Mouse (Mus musculus) liver, adult 2 months (tissue): ENCODE data around the gene Rho. TPM values are rescaled to one million over a fixed set of nuclear protein-coding genes. Genes with fewer than 3 reads are reported as not detected.

Experiments
- DNase-seq: peaks from one replicate; pipeline ENCODE4 v3.0.0-alpha.2; 2011; ENCODE audit warnings: low read depth, low spot score; ENCODE audit errors: extremely low read depth
- H3K27ac ChIP-seq: fragments of 200-500 bp; replicated peaks from 2 replicates; pipeline ENCODE4 v1.5.1; 2012; ENCODE audit warnings: low read depth, mild to moderate bottlenecking, control low read depth, inconsistent platforms, low read length; ENCODE audit not compliant: insufficient read depth
- H3K27me3 ChIP-seq: fragments of 200-500 bp; 2 replicates; pipeline ENCODE4 v1.6.1; 2012; ENCODE audit warnings: mild to moderate bottlenecking, moderate library complexity, low read length, inconsistent platforms; ENCODE audit not compliant: control insufficient read depth, insufficient read depth
- H3K36me3 ChIP-seq: fragments of 200-500 bp; 2 replicates; pipeline ENCODE4 v1.6.1; 2012; ENCODE audit warnings: low read length, inconsistent platforms; ENCODE audit not compliant: control insufficient read depth, insufficient read depth
- H3K4me1 ChIP-seq: fragments of 200-500 bp; 2 replicates; pipeline ENCODE4 v1.6.1; 2011; ENCODE audit warnings: low read length; ENCODE audit not compliant: control insufficient read depth, insufficient read depth
- H3K4me3 ChIP-seq: fragments of 200-500 bp; 2 replicates; pipeline ENCODE4 v1.5.1; 2011; ENCODE audit warnings: low read depth, mild to moderate bottlenecking, control low read depth, low read length, moderate library complexity; ENCODE audit not compliant: insufficient read depth
- H3K79me2 ChIP-seq: fragments of 200-500 bp; 2 replicates; pipeline ENCODE4 v1.6.1; 2012; ENCODE audit warnings: inconsistent platforms, mild to moderate bottlenecking, low read length, moderate library complexity; ENCODE audit not compliant: control insufficient read depth, insufficient read depth
- H3K9ac ChIP-seq: fragments of 200-500 bp; 2 replicates; pipeline ENCODE4 v1.6.1; 2012; ENCODE audit warnings: low read depth, mild to moderate bottlenecking, control low read depth, inconsistent platforms, low read length
- CTCF ChIP-seq: fragments of 200-500 bp; IDR thresholded peaks from 2 replicates; pipeline ENCODE4 v1.5.1; 2011; ENCODE audit warnings: low read depth, low read length, control low read depth
- POLR2A ChIP-seq: fragments of 200-500 bp; IDR thresholded peaks from 2 replicates; pipeline ENCODE4 v1.6.1; 2011; ENCODE audit warnings: low read length, control low read depth; ENCODE audit not compliant: insufficient read depth; ENCODE audit errors: extremely low read depth
- WGBS: fragments of 180-500 bp; shearing (Covaris S2); methylation state at CpG from one replicate; pipeline ENCODE4 v1.1.7; 2018; 5-methylcytosine and 5-hydroxymethylcytosine counted together
- polyA plus RNA-seq: library from polyadenylated mRNA; depleted of rRNA; stranded (reverse); fragments of >200 nt; gene quantifications from 2 replicates; pipeline ENCODE4 v1.2.3, GENCODE M21; 2012
- total RNA-seq: library from RNA; depleted of rRNA; stranded (reverse); fragments of >200 nt; gene quantifications from 2 replicates; pipeline ENCODE4 v1.2.3, GENCODE M21; 2014

The Rho gene
- total and polyA plus RNA-seq, 2 experiments = 0.04 TPM; not detected in 1

GRCm38 (mm10) chr6:115909052-115909451 is 22.5 kb upstream of the Rho start:
- no peak for TF ChIP-seq CTCF
- no peak for TF ChIP-seq POLR2A
- H3K27ac ChIP-seq = no peak overlapping the region
- 0 out of 2 replicates have a peak, but pooled peaks cover 6% of the 10 kb centered on the region for H3K4me1 ChIP-seq

DNA sequence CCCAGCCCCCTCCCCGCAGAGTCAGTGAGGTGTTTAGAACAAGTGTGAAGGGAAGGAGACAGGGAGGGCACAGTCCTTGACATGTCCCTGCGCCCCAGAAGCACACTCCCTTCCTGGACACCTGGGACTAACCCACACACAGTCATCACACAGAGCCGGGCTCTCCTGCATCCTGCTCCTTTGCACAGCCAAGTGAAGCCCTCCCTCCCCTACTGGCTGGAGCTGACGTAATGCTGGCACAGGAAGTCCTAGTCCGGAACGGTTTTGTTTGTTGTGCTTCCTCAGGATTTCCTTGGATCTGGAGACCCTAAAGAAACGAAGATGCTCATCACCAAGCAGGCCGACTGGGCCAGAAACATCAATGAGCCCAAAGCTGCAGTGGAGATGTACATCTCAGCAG is 21.6 kb upstream of the Rho start:
- 82% methylated on average over 8 of the region's 8 CpGs for WGBS
- no peak overlapping the region; the same call in 1 of the 2 replicates for H3K27ac ChIP-seq
- no peaks in the 10 kb centered on the region for H3K36me3 ChIP-seq
- no peak overlapping the region for H3K4me3 ChIP-seq
- H3K79me2 ChIP-seq = no peaks in the 10 kb centered on the region
- H3K9ac ChIP-seq = no peak overlapping the region
- no peak for DNase-seq
- H3K4me1 ChIP-seq = 0 out of 2 replicates have a peak, but pooled peaks cover 6% of the 10 kb centered on the region
- TF ChIP-seq POLR2A (no peak), CTCF (no peak)
- no peaks in the 10 kb centered on the region for H3K27me3 ChIP-seq

More at GRCm38 (mm10) chr6:115909052-115909451, 22.5 kb upstream of the Rho start:
- no peak overlapping the region for H3K9ac ChIP-seq
- H3K4me3 ChIP-seq = no peak overlapping the region
- H3K27me3 ChIP-seq = no peaks in the 10 kb centered on the region
- H3K36me3 ChIP-seq = no peaks in the 10 kb centered on the region
- 98% methylated on average over 3 of the region's 3 CpGs for WGBS
- H3K79me2 ChIP-seq = no peaks in the 10 kb centered on the region
- no peak for DNase-seq

- WGBS = 83% methylated on average over 6 of the region's 6 CpGs
- no peak overlapping the region for H3K9ac ChIP-seq
- no peak for DNase-seq
- H3K36me3 ChIP-seq = no peaks in the 10 kb centered on the region
- no peaks in the 10 kb centered on the region for H3K27me3 ChIP-seq
- no peak overlapping the region for H3K4me3 ChIP-seq
- no peak overlapping the region for H3K27ac ChIP-seq
- 0 out of 2 replicates have a peak, but pooled peaks cover 6% of the 10 kb centered on the region for H3K4me1 ChIP-seq
- TF ChIP-seq CTCF (no peak), POLR2A (no peak)
- H3K79me2 ChIP-seq = no peaks in the 10 kb centered on the region
These were observed 19.8 kb upstream of the Rho start for GRCm38 (mm10) chr6:115911763-115912162.

- WGBS = 98% methylated on average over 10 of the region's 10 CpGs
- Histone ChIP-seq H3K36me3 (no peaks in the 10 kb centered on the region), H3K9ac (no peak overlapping the region), H3K27me3 (no peaks in the 10 kb centered on the region), H3K4me3 (no peak overlapping the region), H3K27ac (no peak overlapping the region), H3K4me1 (0 out of 2 replicates have a peak, but pooled peaks cover 3% of the 10 kb centered on the region), H3K79me2 (no peaks in the 10 kb centered on the region)
- DNase-seq = no peak
- no peak for TF ChIP-seq CTCF
- no peak for TF ChIP-seq POLR2A
These were observed 18.1 kb upstream of the Rho start for GRCm38 (mm10) chr6:115913482-115913881.

- no peak for DNase-seq
- no peaks in the 10 kb centered on the region for H3K4me1 ChIP-seq
- 97% methylated on average over 15 of the region's 15 CpGs for WGBS
- H3K79me2 ChIP-seq = no peaks in the 10 kb centered on the region
- H3K27me3 ChIP-seq = no peaks in the 10 kb centered on the region
- H3K36me3 ChIP-seq = no peaks in the 10 kb centered on the region
- TF ChIP-seq POLR2A = no peak
- no peak for TF ChIP-seq CTCF
- H3K27ac ChIP-seq = no peak overlapping the region
- H3K9ac ChIP-seq = no peak overlapping the region
- H3K4me3 ChIP-seq = no peak overlapping the region
These were observed 16.9 kb upstream of the Rho start for GRCm38 (mm10) chr6:115914511-115915202.

- TF ChIP-seq CTCF (no peak), POLR2A (no peak)
- Histone ChIP-seq H3K27ac (no peak overlapping the region), H3K4me1 (no peaks in the 10 kb centered on the region), H3K9ac (no peak overlapping the region), H3K27me3 (no peaks in the 10 kb centered on the region), H3K4me3 (no peak overlapping the region), H3K36me3 (no peaks in the 10 kb centered on the region), H3K79me2 (no peaks in the 10 kb centered on the region)
- WGBS = 80% methylated on average over 17 of the region's 17 CpGs
- no peak for DNase-seq
These were observed 15.7 kb upstream of the Rho start for GRCm38 (mm10) chr6:115915601-115916445.
